Mouse (Mus musculus): ENCODE measurements around the gene Ano6.
A peak's percentile ranks its signal among the peaks of the same experiment; 100 is the strongest.

The Ano6 gene

GRCm38 (mm10) chr15:95855051-95855844 lies 64.6 kb downstream of the Ano6 start:
- peak; percentile 54 for DNase-seq (ENCODE audit: low read depth, low spot score)

GRCm38 (mm10) chr15:95855953-95856352 lies 65.3 kb downstream of the Ano6 start:
- DNase-seq (ENCODE audit: low read depth, low spot score): peak; percentile 50

- no peak for DNase-seq (ENCODE audit: low read depth, low spot score)
Measured at GRCm38 (mm10) chr15:95856684-95857595, 66.3 kb downstream of the Ano6 start.

- no peak for DNase-seq (ENCODE audit: low read depth, low spot score)
Measured at GRCm38 (mm10) chr15:95858876-95859655, 68.4 kb downstream of the Ano6 start.

GRCm38 (mm10) chr15:95863865-95864660 lies 73.4 kb downstream of the Ano6 start:
- no peak for DNase-seq (ENCODE audit: low read depth, low spot score)

- DNase-seq (ENCODE audit: low read depth, low spot score): no peak
Measured at GRCm38 (mm10) chr15:95865311-95866100, 74.9 kb downstream of the Ano6 start.

- no peak for DNase-seq (ENCODE audit: low read depth, low spot score)
Measured at GRCm38 (mm10) chr15:95868172-95868571, 77.5 kb downstream of the Ano6 start.

GRCm38 (mm10) chr15:95869611-95870010 lies 79.0 kb downstream of the Ano6 start:
- DNase-seq (ENCODE audit: low read depth, low spot score): no peak

GRCm38 (mm10) chr15:95871631-95872030 lies 81.0 kb downstream of the Ano6 start:
- no peak for DNase-seq (ENCODE audit: low read depth, low spot score)

GRCm38 (mm10) chr15:95872447-95872846 lies 81.8 kb downstream of the Ano6 start:
- DNase-seq (ENCODE audit: low read depth, low spot score): no peak

- DNase-seq (ENCODE audit: low read depth, low spot score): no peak
Measured at GRCm38 (mm10) chr15:95873276-95873675, 82.6 kb downstream of the Ano6 start.

GRCm38 (mm10) chr15:95874216-95874615 lies 83.6 kb downstream of the Ano6 start:
- no peak for DNase-seq (ENCODE audit: low read depth, low spot score)

GRCm38 (mm10) chr15:95874726-95875125 lies 84.1 kb downstream of the Ano6 start:
- DNase-seq (ENCODE audit: low read depth, low spot score): no peak

- no peak for DNase-seq (ENCODE audit: low read depth, low spot score)
Measured at GRCm38 (mm10) chr15:95875898-95876297, 85.3 kb downstream of the Ano6 start.

- DNase-seq (ENCODE audit: low read depth, low spot score): peak; percentile 22
Measured at GRCm38 (mm10) chr15:95880616-95881151, 90.0 kb downstream of the Ano6 start.

- no peak for DNase-seq (ENCODE audit: low read depth, low spot score)
Measured at GRCm38 (mm10) chr15:95882436-95882835, 91.8 kb downstream of the Ano6 start.

- DNase-seq (ENCODE audit: low read depth, low spot score): no peak
Measured at GRCm38 (mm10) chr15:95883559-95883958, 92.9 kb downstream of the Ano6 start.

- no peak for DNase-seq (ENCODE audit: low read depth, low spot score)
Measured at GRCm38 (mm10) chr15:95884658-95885620, 94.3 kb downstream of the Ano6 start.
